Mouse (Mus musculus): ENCODE data around the gene Sgcg. TPM values are rescaled to one million over a fixed set of nuclear protein-coding genes. Genes with fewer than 3 reads are reported as not detected.

Sgcg gene
- polyA plus RNA-seq, 1 experiment from 2014 or later, result 69.2 TPM

DNA sequence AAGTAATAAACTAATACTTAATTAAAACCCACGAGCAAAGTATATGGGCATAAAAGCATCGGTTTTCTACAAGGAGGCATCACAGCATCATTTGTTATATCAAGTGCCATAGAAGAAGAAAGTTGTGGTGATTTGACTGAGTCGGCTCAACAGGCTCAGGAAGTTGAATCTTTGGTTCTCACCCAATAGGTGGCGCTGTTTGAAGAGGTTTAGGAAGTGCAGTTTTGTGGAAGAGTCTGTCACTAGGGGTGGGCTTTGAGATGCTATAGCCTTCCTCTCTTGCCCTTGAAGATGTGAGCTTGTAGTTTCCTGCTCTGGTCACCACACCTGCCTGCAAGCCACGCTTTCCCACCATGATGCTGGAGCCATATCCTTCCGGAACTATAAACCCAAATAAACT is 15.7 kb downstream of the Sgcg start:
- Histone ChIP-seq H3K4me2 (ENCODE audit: low read depth, low read length) (no peak overlapping the region), H3K4me1 (ENCODE audit: control insufficient read depth, insufficient read depth, low read length) (0 out of 2 replicates have a peak, but pooled peaks cover 4% of the 10 kb centered on the region), H3K36me3 (ENCODE audit: control insufficient read depth, insufficient read depth) (0 out of 2 replicates have a peak, but pooled peaks cover 4% of the 10 kb centered on the region), H3K9ac (ENCODE audit: low read length) (no peak overlapping the region), H3K9me3 (replicated peaks; ENCODE audit: control insufficient read depth, low read length) (peaks cover 6% of the 10 kb centered on the region), H3K27ac (ENCODE audit: low read length) (no peak overlapping the region), H3K27me3 (ENCODE audit: control insufficient read depth, insufficient read depth, low read length) (no peaks in the 10 kb centered on the region), H3K4me3 (ENCODE audit: low read length) (no peak overlapping the region)
- WGBS, result 35% methylated on average over 6 of the region's 6 CpGs
- ATAC-seq (replicated peaks; ENCODE audit: extremely low read depth, insufficient read depth, low FRiP score), result no peak

DNA sequence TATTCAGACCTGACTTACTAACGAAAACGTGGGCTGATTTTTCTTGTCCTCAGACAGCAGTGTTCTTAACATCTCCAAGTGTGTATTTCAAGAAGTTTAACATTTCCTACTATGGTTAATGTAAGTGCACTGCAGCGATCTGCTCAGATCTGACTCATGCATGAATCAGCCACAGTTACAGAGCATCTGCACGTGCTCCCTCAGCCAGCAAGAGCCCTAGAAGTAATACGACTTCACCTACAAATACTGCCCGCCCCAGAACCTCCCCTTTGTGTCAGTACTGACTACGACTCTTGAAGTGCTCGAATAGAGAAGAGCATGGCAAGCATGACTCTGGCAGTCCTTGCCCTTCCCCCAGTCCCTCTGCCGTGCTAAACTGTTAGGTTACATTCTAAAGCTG is 19.5 kb downstream of the Sgcg start:
- WGBS, result 39% methylated on average over 9 of the region's 9 CpGs
- 0 out of 2 replicates have a peak, but pooled peaks cover 4% of the 10 kb centered on the region for H3K36me3 ChIP-seq (ENCODE audit: control insufficient read depth, insufficient read depth)
- ATAC-seq (replicated peaks; ENCODE audit: extremely low read depth, insufficient read depth, low FRiP score), result no peak
- no peak overlapping the region for H3K27ac ChIP-seq (ENCODE audit: low read length)
- H3K4me2 ChIP-seq (ENCODE audit: low read depth, low read length), result no peak overlapping the region
- H3K27me3 ChIP-seq (ENCODE audit: control insufficient read depth, insufficient read depth, low read length), result no peaks in the 10 kb centered on the region
- H3K4me3 ChIP-seq (ENCODE audit: low read length), result no peak overlapping the region
- H3K9me3 ChIP-seq (replicated peaks; ENCODE audit: control insufficient read depth, low read length), result no peaks in the 10 kb centered on the region
- H3K9ac ChIP-seq (ENCODE audit: low read length), result no peak overlapping the region
- peaks cover 14% of the 10 kb centered on the region for H3K4me1 ChIP-seq (ENCODE audit: control insufficient read depth, insufficient read depth, low read length)

DNA sequence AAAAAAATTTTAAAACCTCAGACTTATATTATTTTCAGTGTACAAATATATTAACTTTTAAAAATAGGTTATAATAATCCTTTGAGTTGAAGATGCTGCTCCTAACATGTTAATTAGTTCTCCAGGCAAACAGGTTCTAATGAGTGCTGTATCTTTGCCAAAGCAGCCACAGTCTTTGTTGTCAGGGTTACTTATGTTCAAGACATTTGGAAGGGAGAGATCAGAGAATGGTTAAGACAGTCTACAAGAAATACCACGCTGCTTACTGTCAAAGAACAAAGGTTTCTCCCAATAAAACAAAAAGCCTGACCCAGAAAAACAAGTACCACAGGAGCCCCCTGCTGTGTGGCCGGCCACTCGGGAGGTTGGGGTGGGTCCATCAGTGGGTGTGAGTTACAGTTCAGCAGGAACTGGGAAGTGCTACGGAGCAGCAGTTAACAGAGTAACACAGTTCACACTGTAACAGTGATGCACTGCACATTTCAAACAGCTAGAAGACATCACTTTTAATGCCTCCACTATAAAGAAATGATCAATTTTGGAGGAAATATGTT is 21.1 kb downstream of the Sgcg start:
- Histone ChIP-seq H3K36me3 (ENCODE audit: control insufficient read depth, insufficient read depth) (peaks cover 9% of the 10 kb centered on the region; the same call in 1 of the 2 replicates), H3K27me3 (ENCODE audit: control insufficient read depth, insufficient read depth, low read length) (no peaks in the 10 kb centered on the region), H3K9ac (ENCODE audit: low read length) (no peak overlapping the region), H3K27ac (ENCODE audit: low read length) (no peak overlapping the region), H3K9me3 (replicated peaks; ENCODE audit: control insufficient read depth, low read length) (no peaks in the 10 kb centered on the region), H3K4me1 (ENCODE audit: control insufficient read depth, insufficient read depth, low read length) (peaks cover 14% of the 10 kb centered on the region), H3K4me3 (ENCODE audit: low read length) (no peak overlapping the region), H3K4me2 (ENCODE audit: low read depth, low read length) (no peak overlapping the region)
- ATAC-seq (replicated peaks; ENCODE audit: extremely low read depth, insufficient read depth, low FRiP score), result no peak
- WGBS, result 46% methylated on average over 4 of the region's 4 CpGs

DNA sequence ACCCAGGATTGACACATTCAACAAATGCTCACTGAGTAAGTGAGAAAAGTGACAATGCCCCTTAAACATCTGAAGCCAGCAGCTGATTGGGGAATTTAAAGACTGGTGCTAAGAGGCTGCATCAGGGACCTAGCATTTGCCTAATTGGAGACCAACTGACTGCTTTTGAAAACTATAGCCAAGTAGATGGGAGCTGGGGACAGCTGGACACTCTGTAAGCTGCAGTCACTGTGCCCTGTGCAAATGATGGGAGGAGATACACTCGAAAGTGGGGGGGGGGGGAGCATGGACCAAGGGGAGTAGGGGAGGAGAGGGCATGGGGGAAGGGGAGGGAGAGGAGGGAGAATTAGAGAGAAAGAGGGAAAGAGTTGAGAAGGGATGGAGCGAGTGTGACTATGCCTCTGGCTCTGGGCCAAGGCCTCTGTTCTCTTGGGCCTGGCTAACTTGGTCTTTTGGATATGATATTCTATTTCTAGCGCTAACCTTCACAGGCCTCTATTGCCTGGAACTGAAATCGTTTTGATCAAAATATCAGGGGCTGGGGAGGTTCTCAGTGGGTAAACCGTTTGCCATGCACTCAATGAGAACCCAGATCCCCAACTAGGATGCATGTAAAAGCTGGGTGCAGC is 22.3 kb downstream of the Sgcg start:
- Histone ChIP-seq H3K4me3 (ENCODE audit: low read length) (no peak overlapping the region), H3K27me3 (ENCODE audit: control insufficient read depth, insufficient read depth, low read length) (no peaks in the 10 kb centered on the region), H3K9ac (ENCODE audit: low read length) (no peak overlapping the region), H3K4me2 (ENCODE audit: low read depth, low read length) (no peak overlapping the region), H3K9me3 (replicated peaks; ENCODE audit: control insufficient read depth, low read length) (no peaks in the 10 kb centered on the region), H3K4me1 (ENCODE audit: control insufficient read depth, insufficient read depth, low read length) (peaks cover 14% of the 10 kb centered on the region), H3K36me3 (ENCODE audit: control insufficient read depth, insufficient read depth) (peaks cover 21% of the 10 kb centered on the region; the same call in 1 of the 2 replicates), H3K27ac (ENCODE audit: low read length) (peak overlapping the region; percentile 86)
- WGBS, result 23% methylated on average over 5 of the region's 5 CpGs
- ATAC-seq (replicated peaks; ENCODE audit: extremely low read depth, insufficient read depth, low FRiP score), result no peak

DNA sequence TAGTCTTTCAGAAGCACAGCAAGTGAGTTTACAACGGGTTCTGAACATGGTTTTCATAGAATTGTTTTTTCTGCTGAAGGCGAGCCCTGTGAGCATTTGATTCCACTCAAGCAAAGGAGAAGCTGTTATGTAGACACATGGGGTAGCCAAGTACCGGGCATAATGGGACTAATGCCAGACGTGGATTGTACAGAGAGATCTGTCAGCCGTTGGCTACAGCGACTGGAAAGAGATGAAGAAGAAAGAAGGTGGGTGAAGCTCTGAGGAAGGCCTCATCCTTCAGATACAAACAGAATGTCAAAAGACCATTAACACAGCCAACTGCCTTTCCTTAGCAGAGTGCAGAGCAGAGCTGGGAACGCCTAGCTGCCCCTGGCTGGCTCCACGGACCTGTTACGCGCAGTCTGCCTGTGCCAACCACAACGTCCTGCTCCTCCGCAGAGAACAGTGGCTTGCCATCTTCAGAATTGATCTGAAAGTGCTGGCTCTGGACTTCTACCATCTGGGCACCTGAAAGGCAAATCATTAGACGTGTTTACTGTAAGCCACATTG is 26.2 kb downstream of the Sgcg start:
- Histone ChIP-seq H3K9me3 (replicated peaks; ENCODE audit: control insufficient read depth, low read length) (no peaks in the 10 kb centered on the region), H3K4me2 (ENCODE audit: low read depth, low read length) (no peak overlapping the region), H3K36me3 (ENCODE audit: control insufficient read depth, insufficient read depth) (peaks cover 21% of the 10 kb centered on the region), H3K9ac (ENCODE audit: low read length) (no peak overlapping the region), H3K4me1 (ENCODE audit: control insufficient read depth, insufficient read depth, low read length) (peaks cover 11% of the 10 kb centered on the region), H3K27ac (ENCODE audit: low read length) (no peak overlapping the region), H3K4me3 (ENCODE audit: low read length) (no peak overlapping the region), H3K27me3 (ENCODE audit: control insufficient read depth, insufficient read depth, low read length) (no peaks in the 10 kb centered on the region)
- WGBS, result 82% methylated on average over 13 of the region's 13 CpGs
- ATAC-seq (replicated peaks; ENCODE audit: extremely low read depth, insufficient read depth, low FRiP score), result no peak

DNA sequence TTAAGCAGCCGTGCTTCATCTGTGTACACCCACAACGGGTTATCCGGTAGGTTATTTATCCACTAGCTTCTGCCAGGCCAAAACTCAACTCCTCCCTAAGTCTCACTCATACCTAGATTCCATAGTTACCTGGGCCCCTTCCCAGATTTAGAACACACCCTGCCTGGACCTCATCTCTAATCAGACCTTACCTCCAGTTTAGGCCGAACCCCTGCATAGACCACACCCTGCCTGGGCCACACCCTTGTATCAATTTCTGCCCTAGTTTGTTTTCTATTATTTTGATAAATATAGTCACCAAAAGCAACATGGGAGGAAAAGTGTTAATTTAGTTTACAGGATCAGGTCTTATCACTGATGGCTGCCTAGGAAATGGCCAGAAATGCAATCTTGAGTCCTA is 28.1 kb downstream of the Sgcg start:
- H3K36me3 ChIP-seq (ENCODE audit: control insufficient read depth, insufficient read depth), result peaks cover 21% of the 10 kb centered on the region
- H3K27ac ChIP-seq (ENCODE audit: low read length), result no peak overlapping the region
- H3K9me3 ChIP-seq (replicated peaks; ENCODE audit: control insufficient read depth, low read length), result no peaks in the 10 kb centered on the region
- no peak overlapping the region for H3K4me2 ChIP-seq (ENCODE audit: low read depth, low read length)
- no peak for ATAC-seq (replicated peaks; ENCODE audit: extremely low read depth, insufficient read depth, low FRiP score)
- WGBS, result 90% methylated on average over 4 of the region's 4 CpGs
- H3K4me1 ChIP-seq (ENCODE audit: control insufficient read depth, insufficient read depth, low read length), result no peaks in the 10 kb centered on the region
- no peak overlapping the region for H3K9ac ChIP-seq (ENCODE audit: low read length)
- H3K27me3 ChIP-seq (ENCODE audit: control insufficient read depth, insufficient read depth, low read length), result no peaks in the 10 kb centered on the region
- no peak overlapping the region for H3K4me3 ChIP-seq (ENCODE audit: low read length)

DNA sequence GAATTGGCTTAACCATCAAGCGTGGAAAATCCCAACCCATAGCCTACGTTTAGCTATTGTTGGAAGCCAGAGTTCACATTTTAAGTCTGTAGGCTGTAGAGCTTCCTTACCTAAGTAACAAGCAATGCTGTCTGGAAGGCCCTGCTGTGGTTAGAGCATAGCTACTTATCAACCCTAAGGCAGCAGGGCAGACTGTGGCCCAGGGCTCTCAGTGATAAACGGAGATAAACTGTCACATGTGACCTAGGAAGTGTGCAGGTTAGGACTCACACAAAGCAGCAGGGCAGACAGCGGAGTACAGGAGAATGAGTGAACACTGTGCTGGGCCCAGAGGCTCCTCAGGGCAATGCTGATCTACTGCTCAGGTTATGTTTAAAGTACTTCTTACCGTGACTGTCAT is 28.5 kb downstream of the Sgcg start:
- ATAC-seq (replicated peaks; ENCODE audit: extremely low read depth, insufficient read depth, low FRiP score), result no peak
- Histone ChIP-seq H3K27me3 (ENCODE audit: control insufficient read depth, insufficient read depth, low read length) (no peaks in the 10 kb centered on the region), H3K27ac (ENCODE audit: low read length) (no peak overlapping the region), H3K4me1 (ENCODE audit: control insufficient read depth, insufficient read depth, low read length) (no peaks in the 10 kb centered on the region), H3K9ac (ENCODE audit: low read length) (no peak overlapping the region), H3K36me3 (ENCODE audit: control insufficient read depth, insufficient read depth) (peaks cover 21% of the 10 kb centered on the region), H3K4me2 (ENCODE audit: low read depth, low read length) (no peak overlapping the region), H3K4me3 (ENCODE audit: low read length) (no peak overlapping the region), H3K9me3 (replicated peaks; ENCODE audit: control insufficient read depth, low read length) (no peaks in the 10 kb centered on the region)
- WGBS, result 62% methylated on average over 5 of the region's 5 CpGs

DNA sequence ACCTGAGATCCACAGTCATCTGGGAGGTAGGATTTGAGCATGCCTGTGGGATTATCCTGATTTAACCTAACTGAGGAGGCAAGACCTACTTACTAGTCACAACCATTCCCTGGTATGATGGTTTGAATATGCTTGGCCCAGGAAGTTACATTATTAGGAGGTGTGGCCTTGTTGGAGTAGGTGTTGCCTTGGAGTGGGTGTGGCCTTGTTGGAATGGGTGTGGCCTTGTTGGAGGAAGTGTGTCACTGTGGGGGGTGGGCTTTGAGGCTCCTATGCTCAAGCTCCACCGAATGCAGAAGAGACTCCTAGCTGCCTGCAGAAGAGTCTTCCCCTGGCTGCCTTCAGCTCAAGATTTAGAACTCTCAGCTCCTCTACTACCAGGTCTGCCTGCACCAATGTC is 32.1 kb downstream of the Sgcg start:
- 56% methylated on average over 1 of the region's 1 CpGs for WGBS
- Histone ChIP-seq H3K9ac (ENCODE audit: low read length) (no peak overlapping the region), H3K4me2 (ENCODE audit: low read depth, low read length) (no peak overlapping the region), H3K27me3 (ENCODE audit: control insufficient read depth, insufficient read depth, low read length) (no peaks in the 10 kb centered on the region), H3K4me3 (ENCODE audit: low read length) (no peak overlapping the region), H3K36me3 (ENCODE audit: control insufficient read depth, insufficient read depth) (peaks cover 7% of the 10 kb centered on the region), H3K9me3 (replicated peaks; ENCODE audit: control insufficient read depth, low read length) (no peaks in the 10 kb centered on the region), H3K4me1 (ENCODE audit: control insufficient read depth, insufficient read depth, low read length) (peaks cover 2% of the 10 kb centered on the region; the same call in 1 of the 2 replicates), H3K27ac (ENCODE audit: low read length) (no peak overlapping the region)
- ATAC-seq (replicated peaks; ENCODE audit: extremely low read depth, insufficient read depth, low FRiP score), result no peak

DNA sequence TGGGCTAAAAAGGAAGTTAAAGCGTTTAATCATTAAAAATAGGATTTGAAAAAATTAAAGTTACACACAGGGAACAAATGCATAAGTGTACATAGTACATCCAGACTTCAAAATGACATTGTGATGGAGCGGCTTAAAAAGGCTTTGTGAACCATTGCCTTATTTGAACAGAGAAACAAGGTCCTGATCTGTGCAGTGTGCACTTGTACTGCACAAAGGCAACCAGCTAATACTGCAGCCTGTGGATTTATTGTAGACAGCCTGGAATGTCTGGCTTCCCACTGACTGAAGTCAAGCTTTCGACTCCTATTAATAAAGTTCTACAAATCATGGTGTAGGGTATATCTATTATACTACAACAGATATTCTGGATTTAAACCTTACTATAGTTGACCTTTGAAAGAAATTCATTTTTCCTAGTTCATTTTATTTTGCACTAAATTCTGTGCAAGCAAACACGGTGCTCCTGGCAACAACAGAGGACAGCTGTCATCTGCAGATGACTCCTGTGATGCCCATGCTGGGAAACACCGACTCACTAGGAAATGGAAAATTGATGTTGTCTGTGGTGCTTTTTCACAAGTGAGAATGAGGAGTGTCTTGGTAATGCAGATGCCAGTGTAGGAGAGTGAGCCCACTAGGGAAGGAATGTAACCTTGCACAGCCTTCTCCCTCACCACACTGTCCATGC is 33.8 kb downstream of the Sgcg start:
- H3K27me3 ChIP-seq (ENCODE audit: control insufficient read depth, insufficient read depth, low read length), result no peaks in the 10 kb centered on the region
- H3K4me3 ChIP-seq (ENCODE audit: low read length), result no peak overlapping the region
- 60% methylated on average over 5 of the region's 5 CpGs for WGBS
- peaks cover 2% of the 10 kb centered on the region; the same call in 1 of the 2 replicates for H3K4me1 ChIP-seq (ENCODE audit: control insufficient read depth, insufficient read depth, low read length)
- ATAC-seq (replicated peaks; ENCODE audit: extremely low read depth, insufficient read depth, low FRiP score), result no peak
- H3K9me3 ChIP-seq (replicated peaks; ENCODE audit: control insufficient read depth, low read length), result no peaks in the 10 kb centered on the region
- no peak overlapping the region for H3K4me2 ChIP-seq (ENCODE audit: low read depth, low read length)
- no peak overlapping the region for H3K27ac ChIP-seq (ENCODE audit: low read length)
- peaks cover 4% of the 10 kb centered on the region; the same call in 1 of the 2 replicates for H3K36me3 ChIP-seq (ENCODE audit: control insufficient read depth, insufficient read depth)
- no peak overlapping the region for H3K9ac ChIP-seq (ENCODE audit: low read length)
